Mouse (Mus musculus): ENCODE measurements around the gene Bbs9.

DNA sequence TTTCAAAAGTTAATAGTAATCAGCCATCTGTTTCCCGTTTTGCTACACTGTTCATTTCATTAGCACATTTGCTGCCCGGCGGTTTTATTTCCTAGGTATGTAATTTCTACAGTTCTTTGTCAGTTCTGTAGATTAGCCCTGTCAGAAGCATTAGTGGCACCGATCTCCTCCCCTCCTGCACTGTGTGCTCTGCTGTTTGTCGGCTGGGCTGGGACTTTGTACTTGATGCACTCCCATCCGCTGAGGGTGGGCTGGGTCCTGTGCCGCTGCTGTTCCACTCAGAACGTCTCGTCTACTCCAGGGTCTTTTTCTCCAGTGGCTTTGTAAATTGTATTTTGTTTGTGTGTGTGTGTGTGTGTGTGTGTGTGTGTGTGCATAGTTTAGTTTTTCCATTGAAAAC, 13.4 kb downstream of the Bbs9 start:
- no peak for TF ChIP-seq USF1 (IDR thresholded peaks at IDR 0.05; ENCODE audit: low read depth)
- no peak for TF ChIP-seq CTCF (IDR thresholded peaks at IDR 0.05; ENCODE audit: control insufficient read depth, insufficient read depth, insufficient read length)
- TF ChIP-seq FOSL1 (IDR thresholded peaks at IDR 0.05; ENCODE audit: insufficient read depth, low read length, poor library complexity, severe bottlenecking) = no peak
- TF ChIP-seq MYOD1 (IDR thresholded peaks at IDR 0.05; ENCODE audit: control insufficient read depth, insufficient read length, low read depth) = no peak
